Mouse (Mus musculus): ENCODE data around the gene AC170998.1.

DNA sequence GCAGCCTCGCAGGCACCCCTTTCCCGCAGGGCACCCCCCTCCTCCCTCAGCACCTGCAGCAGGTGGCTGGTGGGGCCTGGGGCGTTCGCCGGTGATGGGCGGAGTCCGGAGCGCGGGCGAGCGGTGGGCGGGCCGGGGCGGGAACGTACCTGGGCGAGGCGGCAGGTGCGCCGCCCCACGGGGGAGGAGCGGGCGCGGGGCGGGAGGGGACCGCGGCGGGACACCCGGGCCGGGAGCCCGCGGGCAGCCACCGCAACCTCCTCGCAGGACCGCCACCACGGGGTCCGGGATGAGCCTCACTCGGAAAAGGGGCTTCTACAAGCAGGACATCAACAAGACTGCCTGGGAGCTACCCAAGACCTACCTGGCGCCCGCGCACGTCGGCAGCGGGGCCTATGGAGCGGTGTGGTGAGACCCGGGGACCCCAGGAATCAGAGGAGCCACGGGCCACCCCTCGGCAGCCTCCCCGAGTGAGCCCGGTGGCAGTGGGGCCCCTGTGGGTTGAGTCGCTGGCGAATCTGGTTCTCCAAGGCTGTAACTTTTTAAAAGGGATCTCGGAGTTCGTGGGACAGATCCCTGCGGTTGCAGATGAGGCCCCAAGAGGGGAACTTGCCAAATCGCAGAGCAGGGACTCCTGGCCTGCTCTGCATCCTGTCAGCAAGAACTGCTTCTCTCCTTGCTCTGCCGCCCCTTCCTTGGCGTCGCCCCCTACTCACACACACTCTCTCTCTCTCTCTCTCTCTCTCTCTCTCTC, 43.4 kb downstream of the AC170998.1 start, which contains the start of gene Mapk13:
- TF ChIP-seq CTCF (IDR thresholded peaks at IDR 0.05; ENCODE audit: borderline replicate concordance, insufficient read depth, low read depth, low read length) (no peak), POLR2A (IDR thresholded peaks at IDR 0.05; ENCODE audit: borderline replicate concordance, insufficient read depth, low read length) (no peak)
